Mouse (Mus musculus) bone marrow macrophage, adult 2 months (primary cell): ENCODE measurements around the gene Ovch2.
"Not testable (repeated sequence)": the region's sequence is repeated elsewhere in the genome, so short reads cannot be mapped to it uniquely, and the experiment has no call there.

Experiments
- CTCF ChIP-seq: IDR thresholded peaks from 2 replicates; pipeline ENCODE4 v1.5.1; 2012; ENCODE audit warnings: low read depth, mild to moderate bottlenecking, low read length, moderate library complexity
- POLR2A ChIP-seq: IDR thresholded peaks from 2 replicates; pipeline ENCODE4 v1.6.1; 2012; ENCODE audit warnings: mild to moderate bottlenecking, low read depth, low read length, borderline replicate concordance

- TF ChIP-seq CTCF, POLR2A: not testable (repeated sequence)
Observed at GRCm38 (mm10) chr7:107847390-107847789, 46.4 kb upstream of the Ovch2 start, which contains the start of gene Olfr470.
